Mouse (Mus musculus) hindbrain, embryonic 15.5 days (tissue): ENCODE measurements around the gene Farp2. TPM values are rescaled to one million over a fixed set of nuclear protein-coding genes. Genes with fewer than 3 reads are reported as not detected.
"Not testable (repeated sequence)": the region's sequence is repeated elsewhere in the genome, so short reads cannot be mapped to it uniquely, and the experiment has no call there.

Experiments
- ATAC-seq: fragments of 200-750 bp; cut with Nextera tagmentation; 2 replicates; pipeline ENCODE4 v1.8.0; 2017; ENCODE audit warnings: low read depth, moderate number of reproducible peaks, moderate TSS enrichment; ENCODE audit not compliant: low FRiP score
- H3K27ac ChIP-seq: fragments of 300-500 bp; sonication (generic); replicated peaks from 2 replicates; pipeline ENCODE4 v1.5.1; 2015; ENCODE audit warnings: mild to moderate bottlenecking, inconsistent platforms
- H3K27me3 ChIP-seq: fragments of 300-500 bp; sonication (generic); 2 replicates; pipeline ENCODE4 v1.6.1; 2015; ENCODE audit warnings: control low read depth, inconsistent platforms
- H3K36me3 ChIP-seq: fragments of 300-500 bp; sonication (generic); 2 replicates; pipeline ENCODE4 v1.6.1; 2015; ENCODE audit warnings: control low read depth, inconsistent platforms
- H3K4me1 ChIP-seq: fragments of 300-500 bp; sonication (generic); replicated peaks from 2 replicates; pipeline ENCODE4 v1.6.1; 2015; ENCODE audit warnings: control low read depth, inconsistent platforms
- H3K4me2 ChIP-seq: fragments of 300-500 bp; sonication (generic); 2 replicates; pipeline ENCODE4 v1.6.1; 2015; ENCODE audit warnings: moderate library complexity, mild to moderate bottlenecking, inconsistent platforms
- H3K4me3 ChIP-seq: fragments of 300-500 bp; sonication (generic); 2 replicates; pipeline ENCODE4 v1.5.1; 2015; ENCODE audit warnings: mild to moderate bottlenecking, inconsistent platforms
- H3K9ac ChIP-seq: fragments of 300-500 bp; sonication (generic); 2 replicates; pipeline ENCODE4 v1.6.1; 2015; ENCODE audit warnings: inconsistent platforms
- H3K9me3 ChIP-seq: fragments of 300-500 bp; sonication (generic); 2 replicates; pipeline ENCODE4 v1.6.1; 2016; ENCODE audit warnings: control low read depth, inconsistent platforms
- WGBS: fragments of 180-500 bp; shearing (Covaris S2); methylation state at CpG from one replicate; pipeline ENCODE4 v1.1.7; 2015; 5-methylcytosine and 5-hydroxymethylcytosine counted together
- polyA plus RNA-seq: library from polyadenylated mRNA; unstranded; fragments of >200 nt; fragmentation: Nextera tagmentation; extraction: Ambion mirVana; gene quantifications from 2 replicates; pipeline ENCODE4 v1.2.1, GENCODE M21; 2015

Farp2 gene
- polyA plus RNA-seq, 1 experiment from 2014 or later = 5.1 TPM

DNA sequence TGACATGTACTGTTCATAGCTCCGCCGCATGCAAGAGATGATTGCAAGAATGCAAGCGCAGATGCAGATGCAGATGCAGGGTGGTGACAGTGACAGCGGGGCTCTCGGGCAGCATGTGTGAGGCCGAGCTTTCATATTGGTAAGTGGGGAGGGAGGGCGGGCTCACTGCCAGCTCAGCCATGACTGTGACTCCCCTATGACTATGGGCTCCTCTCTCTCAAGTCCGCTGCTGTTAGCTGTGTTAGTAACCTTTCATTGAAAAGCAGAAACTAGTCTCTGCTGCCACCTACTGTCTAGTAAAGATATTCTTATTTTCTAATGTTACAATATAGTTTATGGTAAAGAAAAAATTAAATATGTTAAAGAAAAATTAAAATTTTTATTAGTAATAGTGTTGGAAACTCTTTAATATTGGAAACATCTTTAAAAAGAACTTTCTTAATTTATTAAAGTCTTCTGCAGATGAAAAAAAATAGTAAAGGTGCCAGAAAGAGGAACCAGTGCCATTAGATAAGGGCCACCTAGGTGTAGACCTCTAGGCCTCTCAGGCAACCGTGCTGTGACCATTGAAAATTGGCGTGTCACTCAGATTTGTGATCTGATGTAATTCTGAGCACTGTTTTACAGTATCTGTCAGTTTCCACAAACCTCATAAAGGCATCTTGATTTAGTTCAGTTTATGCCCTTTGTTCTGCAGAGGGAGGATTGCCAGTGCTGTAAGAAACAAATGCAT is 4.8 kb upstream of the Farp2 start:
- H3K27ac ChIP-seq = no peak overlapping the region
- WGBS = 40% methylated on average over 10 of the region's 10 CpGs
- no peak overlapping the region for H3K9ac ChIP-seq
- no peak overlapping the region for H3K4me3 ChIP-seq
- peaks cover 50% of the 10 kb centered on the region for H3K36me3 ChIP-seq
- H3K4me2 ChIP-seq = no peak overlapping the region
- no peaks in the 10 kb centered on the region for H3K9me3 ChIP-seq
- H3K27me3 ChIP-seq = no peaks in the 10 kb centered on the region
- ATAC-seq = 0 out of 2 replicates have a peak, but pooled peaks have one; percentile 31
- H3K4me1 ChIP-seq = peaks cover 7% of the 10 kb centered on the region

- H3K27ac ChIP-seq, H3K4me3 ChIP-seq, H3K4me2 ChIP-seq, H3K9me3 ChIP-seq, H3K27me3 ChIP-seq, ATAC-seq, H3K9ac ChIP-seq: not testable (repeated sequence)
- 49% methylated on average over 1 of the region's 1 CpGs for WGBS
- Histone ChIP-seq H3K4me1 (peaks cover 20% of the 10 kb centered on the region), H3K36me3 (peaks cover 40% of the 10 kb centered on the region)
These were observed 3.3 kb upstream of the Farp2 start for GRCm38 (mm10) chr1:93508576-93508975.

GRCm38 (mm10) chr1:93512351-93512690 is 442 bp downstream of the Farp2 start:
- under 1% methylated on average over 15 of the region's 15 CpGs for WGBS
- peak overlapping the region; percentile 62 for H3K27ac ChIP-seq
- H3K9ac ChIP-seq = peak overlapping the region; percentile 69
- no peaks in the 10 kb centered on the region for H3K9me3 ChIP-seq
- peak overlapping the region; percentile 67 for H3K4me3 ChIP-seq
- H3K4me2 ChIP-seq = peak overlapping the region; percentile 71
- H3K36me3 ChIP-seq = peaks cover 14% of the 10 kb centered on the region
- H3K4me1 ChIP-seq = peaks cover 20% of the 10 kb centered on the region
- H3K27me3 ChIP-seq = no peaks in the 10 kb centered on the region
- ATAC-seq = no peak; the same call in 1 of the 2 replicates

GRCm38 (mm10) chr1:93513221-93513620 is 1.3 kb downstream of the Farp2 start:
- Histone ChIP-seq H3K9me3 (no peaks in the 10 kb centered on the region), H3K4me2 (peak overlapping the region; percentile 71; the same call in 1 of the 2 replicates), H3K27me3 (no peaks in the 10 kb centered on the region), H3K4me3 (no peak overlapping the region), H3K4me1 (peaks cover 20% of the 10 kb centered on the region), H3K27ac (no peak overlapping the region), H3K9ac (no peak overlapping the region), H3K36me3 (peaks cover 8% of the 10 kb centered on the region)
- WGBS = 78% methylated on average over 14 of the region's 14 CpGs
- ATAC-seq = no peak

DNA sequence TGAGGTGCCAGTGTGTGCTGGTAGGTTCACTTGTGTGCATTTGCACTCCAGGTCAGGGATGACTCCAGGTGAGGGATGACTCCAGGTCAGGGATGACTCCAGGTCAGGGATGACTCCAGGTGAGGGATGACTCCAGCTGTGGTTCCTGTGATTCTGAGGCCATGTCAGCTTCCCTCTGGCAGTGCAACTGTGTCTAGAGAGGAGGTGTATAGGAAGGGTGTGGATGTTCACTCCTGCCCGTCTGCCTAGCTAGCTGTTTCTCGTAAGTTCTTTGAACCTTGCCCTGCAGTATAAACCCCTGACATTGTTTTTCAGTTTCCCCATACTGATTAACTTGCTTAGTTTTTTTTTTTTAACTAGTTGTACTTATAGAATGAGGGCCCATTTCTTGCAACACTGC is 9.6 kb downstream of the Farp2 start:
- Histone ChIP-seq H3K9ac (no peak overlapping the region), H3K27me3 (no peaks in the 10 kb centered on the region), H3K27ac (no peak overlapping the region), H3K36me3 (no peaks in the 10 kb centered on the region), H3K4me2 (no peak overlapping the region), H3K4me1 (no peaks in the 10 kb centered on the region), H3K9me3 (no peaks in the 10 kb centered on the region), H3K4me3 (no peak overlapping the region)
- ATAC-seq = no peak
- 81% methylated on average over 2 of the region's 2 CpGs for WGBS

GRCm38 (mm10) chr1:93522325-93522724 is 10.4 kb downstream of the Farp2 start:
- H3K27ac ChIP-seq = no peak overlapping the region
- no peaks in the 10 kb centered on the region for H3K9me3 ChIP-seq
- no peak overlapping the region for H3K4me3 ChIP-seq
- no peak overlapping the region for H3K9ac ChIP-seq
- no peaks in the 10 kb centered on the region for H3K36me3 ChIP-seq
- no peak overlapping the region for H3K4me2 ChIP-seq
- 96% methylated on average over 1 of the region's 1 CpGs for WGBS
- H3K27me3 ChIP-seq = no peaks in the 10 kb centered on the region
- H3K4me1 ChIP-seq = no peaks in the 10 kb centered on the region
- no peak for ATAC-seq

- ATAC-seq = no peak
- H3K9ac ChIP-seq = no peak overlapping the region
- H3K4me2 ChIP-seq = no peak overlapping the region
- no peaks in the 10 kb centered on the region for H3K9me3 ChIP-seq
- 89% methylated on average over 6 of the region's 6 CpGs for WGBS
- H3K36me3 ChIP-seq = peaks cover 6% of the 10 kb centered on the region; the same call in 1 of the 2 replicates
- no peaks in the 10 kb centered on the region for H3K27me3 ChIP-seq
- H3K4me3 ChIP-seq = no peak overlapping the region
- H3K4me1 ChIP-seq = no peaks in the 10 kb centered on the region
- H3K27ac ChIP-seq = no peak overlapping the region
These were observed 17.9 kb downstream of the Farp2 start for GRCm38 (mm10) chr1:93529801-93530200.

DNA sequence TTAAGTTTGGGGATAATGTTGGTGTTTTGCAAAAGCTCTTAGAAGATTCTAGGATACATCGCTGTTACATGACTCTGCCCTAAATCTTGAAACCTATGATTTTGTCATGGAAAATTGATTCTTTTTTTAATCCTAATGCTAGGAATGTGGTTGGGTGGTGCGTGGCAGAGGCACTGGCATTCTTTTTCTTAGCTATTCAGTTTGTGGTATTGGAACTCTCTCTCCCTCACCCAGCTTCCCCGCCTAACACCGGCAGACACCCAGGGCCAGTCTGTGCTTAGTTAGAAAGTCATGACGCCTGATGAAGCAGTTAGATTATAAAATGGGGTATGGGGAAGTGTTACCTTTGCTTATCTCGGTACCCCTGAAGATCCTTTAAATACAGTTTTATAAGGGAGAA is 25.3 kb downstream of the Farp2 start:
- no peaks in the 10 kb centered on the region for H3K9me3 ChIP-seq
- H3K9ac ChIP-seq = no peak overlapping the region
- H3K27me3 ChIP-seq = no peaks in the 10 kb centered on the region
- WGBS = 95% methylated on average over 6 of the region's 6 CpGs
- no peak overlapping the region for H3K27ac ChIP-seq
- H3K4me2 ChIP-seq = no peak overlapping the region
- H3K4me1 ChIP-seq = no peaks in the 10 kb centered on the region
- H3K36me3 ChIP-seq = peaks cover 6% of the 10 kb centered on the region; the same call in 1 of the 2 replicates
- H3K4me3 ChIP-seq = no peak overlapping the region
- no peak for ATAC-seq

GRCm38 (mm10) chr1:93543196-93543595 is 31.3 kb downstream of the Farp2 start:
- ATAC-seq = no peak
- H3K9ac ChIP-seq = no peak overlapping the region
- H3K36me3 ChIP-seq = no peaks in the 10 kb centered on the region
- no peak overlapping the region for H3K4me2 ChIP-seq
- H3K4me1 ChIP-seq = no peaks in the 10 kb centered on the region
- no peak overlapping the region for H3K4me3 ChIP-seq
- no peaks in the 10 kb centered on the region for H3K9me3 ChIP-seq
- H3K27ac ChIP-seq = no peak overlapping the region
- no peaks in the 10 kb centered on the region for H3K27me3 ChIP-seq
- WGBS = 81% methylated on average over 2 of the region's 2 CpGs

GRCm38 (mm10) chr1:93547286-93547685 is 35.4 kb downstream of the Farp2 start:
- ATAC-seq = no peak
- no peaks in the 10 kb centered on the region for H3K36me3 ChIP-seq
- H3K9ac ChIP-seq = no peak overlapping the region
- no peak overlapping the region for H3K4me3 ChIP-seq
- H3K27me3 ChIP-seq = no peaks in the 10 kb centered on the region
- no peak overlapping the region for H3K4me2 ChIP-seq
- no peaks in the 10 kb centered on the region for H3K4me1 ChIP-seq
- no peaks in the 10 kb centered on the region for H3K9me3 ChIP-seq
- no peak overlapping the region for H3K27ac ChIP-seq
- WGBS = 91% methylated on average over 1 of the region's 1 CpGs

GRCm38 (mm10) chr1:93551427-93551826 is 39.5 kb downstream of the Farp2 start:
- Histone ChIP-seq H3K4me3 (no peak overlapping the region), H3K4me1 (no peaks in the 10 kb centered on the region), H3K27me3 (no peaks in the 10 kb centered on the region), H3K27ac (no peak overlapping the region), H3K4me2 (no peak overlapping the region), H3K9me3 (no peaks in the 10 kb centered on the region), H3K36me3 (no peaks in the 10 kb centered on the region), H3K9ac (no peak overlapping the region)
- WGBS = 86% methylated on average over 5 of the region's 5 CpGs
- no peak for ATAC-seq

DNA sequence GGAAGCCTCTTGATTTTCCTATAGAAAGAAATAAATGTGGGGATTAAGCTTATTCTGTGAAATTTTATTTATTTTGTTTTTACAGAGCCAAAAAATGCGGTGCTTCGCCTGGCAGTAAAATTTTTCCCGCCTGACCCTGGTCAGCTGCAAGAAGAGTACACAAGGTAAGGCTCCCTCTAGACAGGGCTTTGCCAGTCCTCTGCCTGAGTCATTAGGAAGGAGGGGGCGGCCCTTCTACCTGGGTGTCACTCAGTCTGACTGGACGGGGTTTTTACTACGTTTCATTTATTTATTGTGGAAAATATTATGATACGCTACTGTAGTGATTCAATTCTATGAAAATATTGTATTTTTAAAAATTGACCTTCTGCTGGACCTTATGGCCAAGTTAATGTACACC is 51.3 kb downstream of the Farp2 start:
- 93% methylated on average over 7 of the region's 7 CpGs for WGBS
- H3K9ac ChIP-seq = no peak overlapping the region

DNA sequence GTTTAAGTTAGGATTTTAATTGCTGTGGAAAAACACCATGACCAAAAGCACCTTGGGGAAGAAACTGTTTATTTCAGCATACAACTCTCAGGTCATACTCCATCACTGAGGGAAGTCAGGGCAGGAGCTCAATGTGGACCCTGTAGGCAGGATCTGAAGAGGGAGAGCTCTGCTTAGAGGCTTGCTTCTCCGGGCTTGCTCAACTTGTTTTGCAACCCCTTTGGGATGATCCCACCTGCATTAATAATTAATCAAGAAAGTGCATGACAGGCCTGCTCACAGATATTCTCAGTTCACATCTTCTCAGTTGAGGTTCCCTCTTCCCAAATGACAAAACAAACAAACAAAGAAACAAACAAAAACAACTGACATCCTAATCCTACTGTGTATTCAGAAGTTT is 51.8 kb downstream of the Farp2 start:
- Histone ChIP-seq H3K36me3 (no peaks in the 10 kb centered on the region), H3K4me3 (no peak overlapping the region), H3K4me2 (no peak overlapping the region), H3K4me1 (no peaks in the 10 kb centered on the region), H3K27ac (no peak overlapping the region), H3K9ac (no peak overlapping the region), H3K9me3 (no peaks in the 10 kb centered on the region), H3K27me3 (no peaks in the 10 kb centered on the region)
- WGBS = 47% methylated on average over 1 of the region's 1 CpGs
- ATAC-seq = no peak

More for the DNA sequence above, 51.3 kb downstream of the Farp2 start:
- no peaks in the 10 kb centered on the region for H3K36me3 ChIP-seq
- no peak overlapping the region for H3K27ac ChIP-seq
- no peak overlapping the region for H3K4me2 ChIP-seq
- H3K4me3 ChIP-seq = no peak overlapping the region
- no peak for ATAC-seq
- no peaks in the 10 kb centered on the region for H3K4me1 ChIP-seq
- no peaks in the 10 kb centered on the region for H3K9me3 ChIP-seq
- H3K27me3 ChIP-seq = no peaks in the 10 kb centered on the region
